Mouse (Mus musculus): ENCODE data around the gene Pde10a. TPM values are rescaled to one million over a fixed set of nuclear protein-coding genes. Genes with fewer than 3 reads are reported as not detected.

The Pde10a gene
- polyA plus RNA-seq, 1 experiment from 2014 or later = 24.5 TPM

DNA sequence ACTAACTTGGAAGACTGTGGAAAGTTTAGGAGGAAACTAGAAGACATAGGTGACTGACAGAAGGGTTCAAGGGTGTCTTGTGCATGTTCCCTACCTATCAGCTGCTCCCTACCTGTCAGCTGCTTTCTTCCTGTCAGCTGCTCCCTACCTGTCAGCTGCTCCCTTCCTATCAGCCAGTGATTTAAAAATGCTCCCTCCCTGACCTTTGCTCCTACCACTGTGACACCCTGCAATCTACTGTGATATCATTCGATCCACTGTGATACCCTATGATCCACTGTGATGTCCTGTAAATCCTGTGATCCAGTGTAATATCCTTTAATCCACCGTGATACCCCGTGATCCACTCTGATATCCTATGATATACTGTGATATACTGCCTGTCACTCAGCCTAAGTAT lies 249.1 kb downstream of the Pde10a start:
- no peak overlapping the region for H3K27ac ChIP-seq (ENCODE audit: low read length)
- no peaks in the 10 kb centered on the region for H3K36me3 ChIP-seq (ENCODE audit: control insufficient read depth, insufficient read depth)

DNA sequence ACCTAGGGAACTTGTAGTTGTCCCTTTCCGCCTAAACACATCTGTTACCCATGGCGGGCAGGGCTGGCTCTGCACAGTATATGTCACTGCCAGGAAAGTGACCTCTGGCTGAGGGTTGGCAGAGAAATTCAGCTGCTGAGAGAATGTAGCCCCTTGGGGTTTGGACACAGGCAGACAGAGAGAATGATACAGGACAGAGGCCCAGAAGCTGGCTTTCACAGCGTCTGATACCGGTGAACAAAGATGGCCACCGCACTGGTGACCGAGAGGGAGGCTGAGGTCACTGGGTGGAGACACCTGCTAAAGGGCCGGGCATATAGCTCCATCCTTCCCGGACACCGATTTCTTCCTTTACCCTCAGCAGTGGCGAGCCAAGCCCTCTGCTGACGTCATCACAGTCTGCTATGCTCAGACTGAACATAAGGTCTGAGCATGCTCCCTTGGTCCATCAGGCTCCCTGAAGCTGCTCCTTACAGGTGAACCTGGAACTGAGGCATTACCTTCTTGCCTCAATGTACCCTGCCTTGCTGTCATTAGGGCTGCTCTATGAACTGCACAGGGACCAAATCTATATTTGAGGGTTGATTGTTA lies 250.5 kb downstream of the Pde10a start:
- no peak for ATAC-seq
- Histone ChIP-seq H3K4me2 (ENCODE audit: low read length) (no peak overlapping the region), H3K9ac (replicated peaks; ENCODE audit: low read depth, low read length) (no peak overlapping the region), H3K4me1 (replicated peaks; ENCODE audit: control insufficient read depth, insufficient read depth, low read length) (no peaks in the 10 kb centered on the region; the same call in 1 of the 2 replicates), H3K9me3 (ENCODE audit: control insufficient read depth, low read length) (no peaks in the 10 kb centered on the region), H3K27me3 (replicated peaks; ENCODE audit: control insufficient read depth, insufficient read depth, low read length) (no peaks in the 10 kb centered on the region), H3K4me3 (replicated peaks; ENCODE audit: low read length) (no peak overlapping the region), H3K27ac (ENCODE audit: low read length) (no peak overlapping the region), H3K36me3 (ENCODE audit: control insufficient read depth, insufficient read depth) (no peaks in the 10 kb centered on the region)
- WGBS = 80% methylated on average over 11 of the region's 11 CpGs

More for the DNA sequence above, 249.1 kb downstream of the Pde10a start:
- Histone ChIP-seq H3K4me2 (ENCODE audit: low read length) (no peak overlapping the region), H3K9me3 (ENCODE audit: control insufficient read depth, low read length) (peaks cover under 1% of the 10 kb centered on the region; the same call in 1 of the 2 replicates), H3K4me1 (replicated peaks; ENCODE audit: control insufficient read depth, insufficient read depth, low read length) (no peaks in the 10 kb centered on the region; the same call in 1 of the 2 replicates), H3K9ac (replicated peaks; ENCODE audit: low read depth, low read length) (no peak overlapping the region), H3K27me3 (replicated peaks; ENCODE audit: control insufficient read depth, insufficient read depth, low read length) (no peaks in the 10 kb centered on the region), H3K4me3 (replicated peaks; ENCODE audit: low read length) (no peak overlapping the region)
- WGBS = 87% methylated on average over 3 of the region's 3 CpGs
- no peak for ATAC-seq

DNA sequence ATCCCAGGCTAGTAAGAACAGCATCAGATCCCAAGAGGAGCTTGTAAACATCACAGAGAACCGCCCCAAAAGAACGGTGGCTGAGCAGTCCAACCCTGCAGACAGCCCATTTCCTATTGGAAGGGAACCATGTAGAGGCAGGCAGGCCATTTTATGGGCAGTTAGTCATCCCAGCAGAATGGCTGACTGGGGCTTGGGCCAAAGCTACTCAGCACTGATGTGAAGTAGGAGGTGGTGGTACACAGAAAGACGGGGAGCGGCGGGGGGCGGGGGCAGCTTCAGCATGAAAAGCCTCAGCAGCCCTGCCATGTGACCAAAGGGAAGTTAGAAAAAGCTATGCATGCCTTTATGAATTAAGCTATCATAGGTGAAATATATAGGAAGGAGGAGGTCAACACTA lies 252.5 kb downstream of the Pde10a start:
- WGBS = 93% methylated on average over 6 of the region's 6 CpGs

DNA sequence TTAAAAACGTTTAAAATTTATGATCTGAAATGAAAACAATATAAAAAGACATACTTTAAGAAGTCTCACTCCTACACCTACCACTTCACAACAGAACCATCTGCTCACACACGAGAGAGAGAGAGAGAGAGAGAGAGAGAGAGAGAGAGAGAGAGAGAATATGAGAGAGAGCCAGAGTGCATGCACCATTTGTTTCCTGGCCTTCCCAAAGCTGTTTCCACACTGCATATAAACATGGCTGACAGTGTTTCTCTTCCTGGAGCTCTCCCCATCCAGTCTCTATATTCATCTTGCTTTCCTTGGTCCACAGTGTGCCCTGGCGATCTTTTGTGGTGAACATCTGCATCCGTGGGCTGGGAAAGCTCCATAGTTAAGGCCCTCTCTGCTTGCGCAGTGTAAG lies 253.7 kb downstream of the Pde10a start:
- Histone ChIP-seq H3K36me3 (ENCODE audit: control insufficient read depth, insufficient read depth) (no peaks in the 10 kb centered on the region), H3K27ac (ENCODE audit: low read length) (no peak overlapping the region), H3K9ac (replicated peaks; ENCODE audit: low read depth, low read length) (no peak overlapping the region), H3K4me3 (replicated peaks; ENCODE audit: low read length) (no peak overlapping the region), H3K27me3 (replicated peaks; ENCODE audit: control insufficient read depth, insufficient read depth, low read length) (no peaks in the 10 kb centered on the region), H3K4me1 (replicated peaks; ENCODE audit: control insufficient read depth, insufficient read depth, low read length) (no peaks in the 10 kb centered on the region), H3K9me3 (ENCODE audit: control insufficient read depth, low read length) (no peaks in the 10 kb centered on the region), H3K4me2 (ENCODE audit: low read length) (no peak overlapping the region)
- 72% methylated on average over 5 of the region's 5 CpGs for WGBS
- ATAC-seq = no peak

More for the DNA sequence above, 252.5 kb downstream of the Pde10a start:
- no peaks in the 10 kb centered on the region for H3K9me3 ChIP-seq (ENCODE audit: control insufficient read depth, low read length)
- H3K9ac ChIP-seq (replicated peaks; ENCODE audit: low read depth, low read length) = no peak overlapping the region
- no peaks in the 10 kb centered on the region for H3K4me1 ChIP-seq (replicated peaks; ENCODE audit: control insufficient read depth, insufficient read depth, low read length)
- H3K4me2 ChIP-seq (ENCODE audit: low read length) = no peak overlapping the region
- no peaks in the 10 kb centered on the region for H3K36me3 ChIP-seq (ENCODE audit: control insufficient read depth, insufficient read depth)
- ATAC-seq = no peak
- no peak overlapping the region for H3K4me3 ChIP-seq (replicated peaks; ENCODE audit: low read length)
- no peak overlapping the region for H3K27ac ChIP-seq (ENCODE audit: low read length)
- no peaks in the 10 kb centered on the region for H3K27me3 ChIP-seq (replicated peaks; ENCODE audit: control insufficient read depth, insufficient read depth, low read length)

DNA sequence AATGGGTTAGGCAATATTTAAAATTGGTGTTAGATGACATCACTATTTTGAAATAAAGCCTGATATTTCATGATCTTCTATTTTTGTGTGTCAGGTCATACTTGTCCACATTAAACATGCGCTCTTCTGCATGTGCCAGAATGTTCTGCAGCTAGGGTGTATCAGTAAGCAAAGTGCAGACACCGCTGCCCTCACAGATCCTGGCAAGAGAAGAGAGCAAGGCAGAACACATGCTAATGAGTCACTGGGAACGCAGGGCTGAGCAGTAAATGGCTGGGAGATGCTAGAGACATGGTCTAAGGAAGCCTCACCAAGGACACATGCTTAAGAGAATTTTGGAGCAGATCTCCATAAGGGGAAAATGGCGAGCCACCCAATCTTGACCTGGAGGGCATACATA lies 255.3 kb downstream of the Pde10a start:
- no peak overlapping the region for H3K9ac ChIP-seq (replicated peaks; ENCODE audit: low read depth, low read length)
- no peak for ATAC-seq
- no peak overlapping the region for H3K4me2 ChIP-seq (ENCODE audit: low read length)
- H3K9me3 ChIP-seq (ENCODE audit: control insufficient read depth, low read length) = no peaks in the 10 kb centered on the region
- H3K36me3 ChIP-seq (ENCODE audit: control insufficient read depth, insufficient read depth) = no peaks in the 10 kb centered on the region
- 83% methylated on average over 4 of the region's 4 CpGs for WGBS
- H3K4me3 ChIP-seq (replicated peaks; ENCODE audit: low read length) = no peak overlapping the region
- no peaks in the 10 kb centered on the region for H3K27me3 ChIP-seq (replicated peaks; ENCODE audit: control insufficient read depth, insufficient read depth, low read length)
- no peak overlapping the region for H3K27ac ChIP-seq (ENCODE audit: low read length)
- H3K4me1 ChIP-seq (replicated peaks; ENCODE audit: control insufficient read depth, insufficient read depth, low read length) = no peaks in the 10 kb centered on the region

DNA sequence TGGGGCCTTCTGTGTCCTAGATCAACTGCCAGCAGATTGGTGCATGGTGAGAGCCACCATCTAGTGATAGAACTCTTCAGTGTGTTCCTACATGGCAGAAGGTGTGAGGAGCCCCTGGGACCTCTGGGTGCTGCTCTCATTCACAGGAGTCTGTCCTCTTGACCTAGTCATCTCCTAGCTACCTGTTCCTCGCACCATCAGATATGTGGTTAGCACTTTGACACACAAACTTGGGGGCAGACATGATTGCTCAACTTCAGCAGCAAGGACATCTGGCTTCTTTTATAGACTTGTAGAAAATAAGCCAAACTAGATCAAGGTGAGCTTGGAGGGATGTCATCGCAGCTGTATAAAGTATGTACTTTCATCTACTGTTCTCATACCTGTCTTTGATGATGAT lies 255.9 kb downstream of the Pde10a start:
- H3K9me3 ChIP-seq (ENCODE audit: control insufficient read depth, low read length) = no peaks in the 10 kb centered on the region
- WGBS = 94% methylated on average over 2 of the region's 2 CpGs
- H3K36me3 ChIP-seq (ENCODE audit: control insufficient read depth, insufficient read depth) = no peaks in the 10 kb centered on the region
- no peak overlapping the region for H3K9ac ChIP-seq (replicated peaks; ENCODE audit: low read depth, low read length)
- H3K27me3 ChIP-seq (replicated peaks; ENCODE audit: control insufficient read depth, insufficient read depth, low read length) = no peaks in the 10 kb centered on the region
- H3K27ac ChIP-seq (ENCODE audit: low read length) = no peak overlapping the region
- ATAC-seq = no peak
- no peak overlapping the region for H3K4me3 ChIP-seq (replicated peaks; ENCODE audit: low read length)
- H3K4me2 ChIP-seq (ENCODE audit: low read length) = no peak overlapping the region
- H3K4me1 ChIP-seq (replicated peaks; ENCODE audit: control insufficient read depth, insufficient read depth, low read length) = no peaks in the 10 kb centered on the region

DNA sequence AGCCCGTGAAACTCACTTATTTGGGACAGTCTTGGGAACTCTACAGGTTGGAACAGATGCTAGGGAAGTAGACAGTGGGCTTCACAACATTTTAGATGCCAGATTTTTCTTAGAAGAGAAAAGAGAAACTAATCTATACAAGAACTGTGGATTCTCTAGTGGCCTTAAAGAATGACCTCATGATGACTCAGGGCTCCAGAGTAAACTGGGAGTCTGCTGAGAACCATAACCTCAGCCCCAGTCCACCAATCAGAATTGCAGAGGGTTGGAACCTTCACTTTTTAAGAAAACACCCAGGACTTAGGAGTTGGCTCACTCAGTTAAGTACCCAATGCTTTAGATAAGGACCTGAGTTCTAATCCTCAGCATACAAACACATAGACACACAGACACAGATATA lies 256.4 kb downstream of the Pde10a start:
- Histone ChIP-seq H3K9me3 (ENCODE audit: control insufficient read depth, low read length) (no peaks in the 10 kb centered on the region), H3K36me3 (ENCODE audit: control insufficient read depth, insufficient read depth) (no peaks in the 10 kb centered on the region), H3K27me3 (replicated peaks; ENCODE audit: control insufficient read depth, insufficient read depth, low read length) (no peaks in the 10 kb centered on the region), H3K27ac (ENCODE audit: low read length) (no peak overlapping the region), H3K9ac (replicated peaks; ENCODE audit: low read depth, low read length) (no peak overlapping the region), H3K4me2 (ENCODE audit: low read length) (no peak overlapping the region), H3K4me3 (replicated peaks; ENCODE audit: low read length) (no peak overlapping the region), H3K4me1 (replicated peaks; ENCODE audit: control insufficient read depth, insufficient read depth, low read length) (no peaks in the 10 kb centered on the region)
- whole genome bisulfite sequencing = 67% methylated on average over 1 of the region's 1 CpGs
- ATAC-seq = no peak

DNA sequence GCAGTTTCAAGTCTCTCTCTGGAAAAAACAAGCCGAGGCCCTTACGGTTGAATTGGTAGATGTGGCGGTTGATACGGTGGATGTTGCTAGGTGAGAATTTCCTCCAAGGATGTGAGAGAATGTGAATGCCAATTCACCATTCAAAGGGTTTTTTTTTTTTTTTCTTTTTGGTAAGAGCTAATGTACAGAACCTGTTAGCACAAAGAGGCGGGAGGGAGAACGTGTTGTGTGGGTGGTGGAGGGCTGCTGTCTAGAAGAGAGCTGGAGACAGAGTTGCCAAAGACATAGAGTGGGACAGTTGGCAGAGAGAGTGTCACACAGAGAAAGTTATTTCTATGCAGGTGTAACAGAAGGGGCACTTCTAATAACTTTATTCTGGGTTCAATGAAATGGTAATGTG lies 260.7 kb downstream of the Pde10a start:
- no peak overlapping the region for H3K4me3 ChIP-seq (replicated peaks; ENCODE audit: low read length)
- H3K27me3 ChIP-seq (replicated peaks; ENCODE audit: control insufficient read depth, insufficient read depth, low read length) = no peaks in the 10 kb centered on the region
- H3K36me3 ChIP-seq (ENCODE audit: control insufficient read depth, insufficient read depth) = no peaks in the 10 kb centered on the region
- no peaks in the 10 kb centered on the region for H3K4me1 ChIP-seq (replicated peaks; ENCODE audit: control insufficient read depth, insufficient read depth, low read length)
- no peak overlapping the region for H3K4me2 ChIP-seq (ENCODE audit: low read length)
- ATAC-seq = no peak
- no peak overlapping the region for H3K9ac ChIP-seq (replicated peaks; ENCODE audit: low read depth, low read length)
- WGBS = 45% methylated on average over 6 of the region's 6 CpGs
- no peak overlapping the region for H3K27ac ChIP-seq (ENCODE audit: low read length)
- no peaks in the 10 kb centered on the region for H3K9me3 ChIP-seq (ENCODE audit: control insufficient read depth, low read length)

DNA sequence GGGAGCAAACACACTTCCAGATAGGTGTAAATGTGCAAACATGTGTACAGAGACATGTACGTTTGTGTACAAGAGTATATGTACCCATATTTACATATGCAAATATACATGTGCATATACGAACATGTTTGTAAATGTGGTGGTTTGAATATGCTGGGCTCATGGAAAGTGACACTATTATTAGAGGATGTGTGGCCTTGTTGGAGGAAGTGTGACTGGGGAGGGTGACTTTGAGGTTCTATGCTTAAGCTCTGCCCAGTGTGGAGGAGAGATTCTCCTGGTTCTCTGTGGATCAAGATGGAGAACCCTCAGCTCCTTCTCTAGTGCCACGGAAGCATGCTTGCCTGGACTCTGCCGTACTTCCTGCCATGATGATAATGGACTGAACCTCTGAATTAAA lies 261.3 kb downstream of the Pde10a start:
- Histone ChIP-seq H3K27me3 (replicated peaks; ENCODE audit: control insufficient read depth, insufficient read depth, low read length) (no peaks in the 10 kb centered on the region), H3K4me3 (replicated peaks; ENCODE audit: low read length) (no peak overlapping the region), H3K27ac (ENCODE audit: low read length) (no peak overlapping the region), H3K9ac (replicated peaks; ENCODE audit: low read depth, low read length) (no peak overlapping the region), H3K36me3 (ENCODE audit: control insufficient read depth, insufficient read depth) (no peaks in the 10 kb centered on the region), H3K9me3 (ENCODE audit: control insufficient read depth, low read length) (no peaks in the 10 kb centered on the region), H3K4me2 (ENCODE audit: low read length) (no peak overlapping the region), H3K4me1 (replicated peaks; ENCODE audit: control insufficient read depth, insufficient read depth, low read length) (no peaks in the 10 kb centered on the region)
- no peak for ATAC-seq
- WGBS = 91% methylated on average over 4 of the region's 4 CpGs

DNA sequence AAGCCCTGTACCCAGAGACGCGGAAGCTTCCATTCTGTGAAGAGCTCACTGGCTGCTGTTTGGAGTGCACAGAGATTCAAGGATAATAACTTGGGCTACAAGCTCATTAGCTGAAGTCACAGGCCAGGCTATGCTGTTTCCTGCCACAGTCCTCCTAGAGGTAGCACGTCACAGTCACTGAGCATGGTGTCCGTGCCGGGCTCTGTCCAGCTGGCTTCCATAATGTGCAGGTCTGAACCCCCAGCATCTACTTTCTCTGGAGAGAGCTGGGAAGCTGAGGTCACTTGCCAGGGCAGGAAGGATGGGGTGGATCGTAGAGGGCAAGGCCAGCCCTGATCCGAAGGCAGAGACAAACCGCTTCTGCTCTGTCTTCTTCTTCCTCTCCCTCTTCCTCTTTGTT lies 262.6 kb downstream of the Pde10a start:
- H3K27me3 ChIP-seq (replicated peaks; ENCODE audit: control insufficient read depth, insufficient read depth, low read length) = no peaks in the 10 kb centered on the region
- H3K36me3 ChIP-seq (ENCODE audit: control insufficient read depth, insufficient read depth) = no peaks in the 10 kb centered on the region
- no peak overlapping the region for H3K27ac ChIP-seq (ENCODE audit: low read length)
- H3K4me1 ChIP-seq (replicated peaks; ENCODE audit: control insufficient read depth, insufficient read depth, low read length) = no peaks in the 10 kb centered on the region
- WGBS = 72% methylated on average over 8 of the region's 8 CpGs
- no peaks in the 10 kb centered on the region for H3K9me3 ChIP-seq (ENCODE audit: control insufficient read depth, low read length)
- no peak overlapping the region for H3K9ac ChIP-seq (replicated peaks; ENCODE audit: low read depth, low read length)
- no peak overlapping the region for H3K4me2 ChIP-seq (ENCODE audit: low read length)
- no peak for ATAC-seq
- no peak overlapping the region for H3K4me3 ChIP-seq (replicated peaks; ENCODE audit: low read length)
